Mouse (Mus musculus) spleen, postnatal 36 days (tissue): ENCODE measurements around the gene Eras.
"Not testable (repeated sequence)": the region's sequence is repeated elsewhere in the genome, so short reads cannot be mapped to it uniquely, and the experiment has no call there.

ENCODE experiments used
- DNase-seq, 2 experiments: peaks; one replicate each; pipeline ENCODE4 v3.0.0; 2022; ENCODE audit warnings: low spot score in 2 of 2, mixed read lengths in 1 of 2

The Eras gene

GRCm38 (mm10) chrX:7928270-7928790 lies at the start of gene Eras:
Gene Eras, minus strand, starts transcription at chrX:7928607.
- no peak for DNase-seq

- no peak for DNase-seq
Measured at GRCm38 (mm10) chrX:7977892-7978291, 49.5 kb upstream of the Eras start, which contains the start of gene Gata1. Gene Gata1, minus strand, starts transcription at chrX:7978071.

- peak; percentile 58 to 67 for DNase-seq
Measured at GRCm38 (mm10) chrX:7971292-7971691, 42.9 kb upstream of the Eras start.

GRCm38 (mm10) chrX:7968899-7969298 lies 40.5 kb upstream of the Eras start:
- no peak for DNase-seq

- peak; percentile 26 for DNase-seq
Measured at GRCm38 (mm10) chrX:7968226-7968625, 39.8 kb upstream of the Eras start.

- DNase-seq, result peak; percentile 46 to 56
Measured at GRCm38 (mm10) chrX:7967596-7968201, 39.3 kb upstream of the Eras start.

GRCm38 (mm10) chrX:7966161-7966560 lies 37.8 kb upstream of the Eras start:
- no peak for DNase-seq

GRCm38 (mm10) chrX:7963829-7964626 lies 35.6 kb upstream of the Eras start:
- peak in 1 of 2 experiments; percentile 6 for DNase-seq

- DNase-seq, result no peak
Measured at GRCm38 (mm10) chrX:7958868-7959267, 30.5 kb upstream of the Eras start.

GRCm38 (mm10) chrX:7950091-7950490 lies 21.7 kb upstream of the Eras start:
- DNase-seq, result no peak

GRCm38 (mm10) chrX:7947900-7948492 lies 19.6 kb upstream of the Eras start:
- DNase-seq, result peak; percentile 86 to 90

- DNase-seq, result no peak
Measured at GRCm38 (mm10) chrX:7947108-7947899, 18.9 kb upstream of the Eras start, which contains the start of gene Hdac6. Gene Hdac6, minus strand, starts transcription at chrX:7947889.

GRCm38 (mm10) chrX:7945618-7946017 lies 17.2 kb upstream of the Eras start:
- no peak for DNase-seq

GRCm38 (mm10) chrX:7937667-7938066 lies 9.3 kb upstream of the Eras start:
- no peak for DNase-seq

GRCm38 (mm10) chrX:7936874-7937273 lies 8.5 kb upstream of the Eras start:
- DNase-seq, result no peak

- no peak for DNase-seq
Measured at GRCm38 (mm10) chrX:7927116-7927515, 1.3 kb downstream of the Eras start.

GRCm38 (mm10) chrX:7926266-7926665 lies 2.1 kb downstream of the Eras start:
- DNase-seq, result no peak

GRCm38 (mm10) chrX:7922032-7922431 lies 6.4 kb downstream of the Eras start:
- DNase-seq, result no peak

GRCm38 (mm10) chrX:7919601-7920383 lies 8.6 kb downstream of the Eras start, which contains the start of gene Pcsk1n:
Gene Pcsk1n, plus strand, starts transcription at chrX:7919822.
- DNase-seq, result no peak

GRCm38 (mm10) chrX:7917960-7918359 lies 10.4 kb downstream of the Eras start:
- DNase-seq, result not testable (repeated sequence)

GRCm38 (mm10) chrX:7915669-7916068 lies 12.7 kb downstream of the Eras start:
- DNase-seq, result peak; percentile 11 to 24
